Mouse (Mus musculus) mouse embryonic stem cell (cell line): ENCODE data around the gene Mef2c.

Experiments
- in situ Hi-C, 2 experiments: fragments of 300-500 bp; cut with MboI; formaldehyde crosslinking; loops; 1 replicate in 1 of 2; 3 replicates in 1 of 2; pipeline ENCODE4 v1.14.3; 2019 to 2020; ENCODE audit warnings: low sequenced_read_pairs in 2 of 2, low pct_unique_long_range_greater_than_20kb in 1 of 2, mixed read lengths in 1 of 2; ENCODE audit not compliant: unreplicated experiment in 1 of 2

Gene Mef2c

GRCm38 (mm10) chr13:83523232-83523969, 19.6 kb downstream of the Mef2c start:
- in situ Hi-C loops, result no loop called here

DNA sequence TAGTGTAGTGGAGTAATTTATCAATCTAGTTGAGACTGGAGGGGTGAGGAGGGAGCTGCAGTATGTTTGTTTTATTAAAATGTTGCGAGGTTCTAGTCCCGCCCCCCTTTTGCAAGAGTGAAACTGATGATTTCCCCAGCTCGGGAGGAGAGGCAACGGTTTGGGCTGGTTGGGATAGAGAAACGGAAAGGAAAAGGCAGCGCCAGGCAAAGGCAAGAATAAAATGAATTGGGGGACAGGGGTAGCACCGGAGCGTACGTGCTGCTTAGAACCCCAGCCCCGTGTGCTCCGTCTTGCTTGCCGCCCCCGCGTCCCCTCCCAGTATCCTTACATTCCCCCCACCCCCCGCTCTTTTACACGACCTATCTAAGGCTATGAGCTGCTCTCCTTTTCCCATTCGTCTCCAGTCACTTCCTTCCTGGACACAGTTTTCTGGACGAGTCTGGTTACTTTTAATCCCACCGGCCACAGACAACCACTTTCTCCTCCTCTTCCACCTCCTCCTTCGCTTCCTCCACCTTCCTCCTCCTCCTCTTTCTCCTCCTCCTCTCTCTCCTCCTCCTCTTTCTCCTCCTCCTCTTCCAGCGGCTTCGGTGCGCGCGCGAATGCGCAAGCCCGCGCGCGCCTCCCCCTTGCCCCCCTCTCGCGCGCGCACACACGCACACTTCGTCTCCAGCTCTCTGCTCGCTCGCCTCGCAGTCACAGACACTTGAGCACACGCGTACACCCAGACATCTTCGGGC, 20.5 kb downstream of the Mef2c start:
- in situ Hi-C loops, result no loop called here

- in situ Hi-C loops, result no loop called here
Measured at GRCm38 (mm10) chr13:83524902-83525715, 21.3 kb downstream of the Mef2c start.

DNA sequence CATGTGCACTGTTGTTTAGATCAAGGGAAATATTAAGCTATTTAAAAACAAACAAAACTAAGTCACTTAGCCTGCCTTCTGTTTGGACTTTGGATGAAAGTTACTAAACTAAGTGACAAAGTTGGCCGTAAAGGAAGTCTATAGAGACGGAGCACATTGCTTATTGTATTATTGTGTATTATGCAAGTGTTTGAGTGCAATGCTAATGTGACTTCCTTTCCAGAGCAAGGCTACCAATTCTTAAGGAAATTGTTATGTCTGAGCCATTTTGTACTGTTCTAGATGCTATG, 21.8 kb downstream of the Mef2c start:
- in situ Hi-C loops, result no loop called here

DNA sequence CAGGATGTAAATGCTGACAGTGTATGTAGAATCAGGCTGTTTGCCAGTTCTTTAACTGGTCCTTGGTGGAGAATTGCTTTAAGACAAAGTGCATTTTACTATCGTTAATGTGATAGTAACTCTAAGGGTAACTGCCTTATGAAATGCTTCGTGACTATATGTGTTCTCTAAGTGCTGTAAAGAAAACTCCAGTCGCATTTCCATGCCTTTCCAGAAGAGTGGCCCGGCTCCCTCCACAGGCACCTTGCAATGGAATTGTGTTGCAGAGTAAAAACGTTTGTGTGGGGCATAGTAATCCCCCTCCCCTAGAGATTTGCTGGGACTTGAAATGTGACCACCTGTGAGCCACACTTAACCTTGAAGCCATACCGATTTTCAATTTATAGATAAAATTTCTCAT, 22.2 kb downstream of the Mef2c start:
- in situ Hi-C loops, result no loop called here

DNA sequence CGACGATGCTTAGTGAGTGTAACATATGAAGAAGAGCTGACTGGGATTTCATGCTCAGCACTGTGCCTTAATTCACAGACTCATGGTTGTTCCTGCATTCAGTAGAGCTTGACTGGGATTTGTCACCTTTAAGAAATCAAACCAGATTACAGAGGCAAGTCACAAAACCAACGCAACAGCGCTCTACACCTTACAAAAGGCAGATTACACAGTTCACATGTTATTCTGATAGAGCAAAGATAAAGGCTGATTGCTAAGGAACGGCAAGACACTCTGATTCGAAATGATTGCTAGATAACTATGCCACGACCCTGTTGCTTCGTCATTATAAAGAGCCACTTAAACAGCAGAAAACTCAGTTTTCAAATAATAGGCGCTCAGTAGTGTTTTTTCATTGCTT, 24.1 kb downstream of the Mef2c start:
- in situ Hi-C loops, result no loop called here

- in situ Hi-C loops, result no loop called here
Measured at GRCm38 (mm10) chr13:83529729-83530314, 26.0 kb downstream of the Mef2c start.

DNA sequence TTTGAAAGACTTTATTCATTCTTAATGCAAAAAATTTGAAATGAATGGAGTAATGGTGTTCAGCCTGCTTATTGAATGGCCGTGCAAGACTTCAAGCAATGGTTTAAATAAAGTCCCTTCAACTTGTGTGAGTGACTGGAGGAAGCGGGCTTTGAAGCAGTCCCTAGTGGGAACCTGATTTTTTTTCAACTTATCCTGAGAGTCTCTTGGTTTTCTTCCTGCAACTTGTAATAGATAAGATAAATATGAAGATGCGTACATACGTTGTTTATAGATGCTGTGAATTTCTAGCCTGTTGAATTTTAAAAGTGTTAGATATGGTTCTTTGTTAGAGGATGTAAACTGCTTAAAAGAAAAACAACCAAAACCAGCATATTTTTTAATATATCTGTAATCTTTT, 27.1 kb downstream of the Mef2c start:
- in situ Hi-C loops, result no loop called here

- in situ Hi-C loops, result no loop called here
Measured at GRCm38 (mm10) chr13:83531968-83532591, 28.2 kb downstream of the Mef2c start.

- in situ Hi-C loops, result no loop called here
Measured at GRCm38 (mm10) chr13:83536361-83536760, 32.5 kb downstream of the Mef2c start.

GRCm38 (mm10) chr13:83537163-83537562, 33.3 kb downstream of the Mef2c start:
- in situ Hi-C loops, result no loop called here

DNA sequence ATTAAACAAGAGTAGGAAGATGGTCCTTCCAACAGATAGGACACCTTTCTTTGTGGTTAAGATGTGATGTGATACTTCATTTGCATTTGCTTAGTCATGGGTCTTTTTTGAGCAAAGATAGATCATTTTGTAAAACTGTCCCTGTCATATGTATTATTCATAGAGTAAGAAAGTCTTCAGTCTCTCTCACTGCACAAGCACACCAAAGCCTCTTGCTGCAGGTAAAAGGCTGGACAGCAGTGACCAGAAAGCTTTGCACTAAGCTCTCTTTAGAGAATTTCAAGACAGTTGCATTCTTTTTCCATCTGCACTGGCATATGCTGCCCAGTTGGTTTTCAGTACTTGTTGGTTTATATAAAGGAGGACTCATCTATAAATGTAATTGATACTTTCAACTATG, 36.1 kb downstream of the Mef2c start:
- in situ Hi-C loops, result no loop called here

GRCm38 (mm10) chr13:83542666-83543065, 38.8 kb downstream of the Mef2c start:
- in situ Hi-C loops, result no loop called here

DNA sequence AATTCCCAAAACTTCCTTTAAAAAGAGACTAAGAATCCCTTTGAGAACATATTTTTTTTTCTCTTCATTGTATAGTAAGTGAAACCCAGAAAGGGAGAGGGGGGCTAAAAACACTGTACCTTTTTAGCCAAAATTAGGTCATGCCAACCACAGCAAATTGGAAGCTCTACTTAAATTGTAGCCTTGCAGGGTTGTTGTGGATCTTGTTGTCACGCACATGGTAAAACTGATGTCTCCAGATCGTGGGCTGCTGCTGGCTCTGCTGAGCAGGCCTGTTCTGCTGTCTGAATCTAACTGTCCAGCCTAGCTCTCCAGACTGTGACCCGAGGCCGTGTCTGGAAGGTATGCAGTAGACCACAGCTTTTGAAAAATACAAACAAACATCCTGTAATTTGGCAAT, 40.9 kb downstream of the Mef2c start:
- in situ Hi-C loops, result no loop called here

DNA sequence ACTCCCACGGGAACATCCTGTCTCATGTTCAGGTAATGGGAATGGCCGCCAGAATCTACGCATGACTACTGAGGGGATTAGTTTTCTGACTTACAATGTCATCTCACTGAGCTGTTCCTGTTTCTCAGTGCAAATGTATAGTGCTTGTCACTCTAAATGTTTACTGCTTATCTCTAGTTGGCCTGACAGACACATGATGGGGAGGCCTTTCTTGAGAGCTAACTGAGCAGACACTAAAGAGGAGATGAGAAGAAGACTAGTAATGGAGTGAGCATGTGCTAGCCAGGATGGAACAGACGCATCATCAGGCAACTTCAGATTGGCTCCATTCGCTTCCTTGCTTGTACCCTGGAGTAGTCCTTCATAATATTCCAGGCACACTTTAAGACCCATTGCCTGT, 43.0 kb downstream of the Mef2c start:
- in situ Hi-C loops, result no loop called here

GRCm38 (mm10) chr13:83551259-83551658, 47.4 kb downstream of the Mef2c start:
- in situ Hi-C loops, result no loop called here

DNA sequence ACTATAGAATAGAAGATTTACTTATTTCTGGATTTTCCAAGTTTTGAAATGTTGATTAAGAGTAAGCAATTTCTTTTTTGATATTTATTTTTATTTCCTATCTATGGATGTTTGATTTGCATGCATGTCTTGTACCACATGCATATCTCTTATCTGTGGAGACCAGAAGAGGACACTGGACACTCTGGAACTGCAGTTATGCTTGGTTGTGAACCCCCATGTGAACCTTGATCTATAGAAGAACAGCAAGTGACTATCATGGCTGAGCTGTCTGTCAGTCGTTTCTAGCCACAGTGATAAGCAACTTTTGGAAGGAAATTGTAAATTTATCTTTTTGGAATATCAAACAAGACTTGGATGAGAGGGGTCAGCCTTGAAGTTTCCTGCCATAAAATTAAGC, 48.2 kb downstream of the Mef2c start:
- in situ Hi-C loops, result no loop called here

GRCm38 (mm10) chr13:83563261-83563660, 59.4 kb downstream of the Mef2c start:
- in situ Hi-C loops, result no loop called here

DNA sequence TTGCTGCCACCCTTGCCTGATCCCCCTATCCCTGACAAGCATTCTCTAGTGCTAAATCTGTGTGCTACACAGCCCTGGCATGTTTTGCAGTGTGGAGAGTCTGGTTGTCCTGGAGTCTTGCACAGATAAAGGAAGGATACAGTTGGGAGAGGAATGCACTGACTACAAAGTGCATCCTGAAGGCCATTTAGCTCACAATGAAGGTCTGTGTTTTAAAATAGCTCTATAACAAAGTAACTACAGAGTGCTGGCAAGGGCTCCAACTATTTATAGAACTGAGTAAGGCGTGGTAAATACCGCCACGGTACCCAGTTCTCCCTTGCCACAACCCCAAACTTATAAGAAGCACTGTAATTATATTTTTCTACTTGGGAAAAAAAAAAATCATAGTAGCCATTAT, 61.9 kb downstream of the Mef2c start:
- in situ Hi-C loops, result no loop called here
